Mouse (Mus musculus) R1 (cell line): ENCODE measurements around the gene Ankrd63.

Source experiments
- DNase-seq: peaks from one replicate; pipeline ENCODE4 v3.0.0-alpha.2; 2018; ENCODE audit warnings: low read depth, low spot score

Ankrd63 gene

DNA sequence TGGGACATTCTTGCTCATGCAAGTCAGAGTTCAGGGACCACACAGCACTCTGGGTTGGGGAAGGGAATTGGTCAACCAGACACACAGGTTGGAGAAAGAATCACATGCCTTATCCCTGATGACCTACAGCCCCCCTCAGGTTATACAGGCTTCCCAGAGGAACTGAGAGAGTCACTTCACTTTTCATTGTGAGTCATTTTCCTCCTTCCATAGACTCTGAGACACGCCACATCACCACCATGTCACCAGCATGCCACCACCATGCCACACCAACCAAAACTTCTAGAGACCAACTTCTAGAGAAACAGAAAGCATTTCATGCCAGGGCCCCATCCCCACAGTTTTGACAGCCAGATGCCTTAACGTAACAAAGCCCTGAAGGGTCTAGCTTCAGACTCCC, 23.1 kb upstream of the Ankrd63 start:
- no peak for DNase-seq

DNA sequence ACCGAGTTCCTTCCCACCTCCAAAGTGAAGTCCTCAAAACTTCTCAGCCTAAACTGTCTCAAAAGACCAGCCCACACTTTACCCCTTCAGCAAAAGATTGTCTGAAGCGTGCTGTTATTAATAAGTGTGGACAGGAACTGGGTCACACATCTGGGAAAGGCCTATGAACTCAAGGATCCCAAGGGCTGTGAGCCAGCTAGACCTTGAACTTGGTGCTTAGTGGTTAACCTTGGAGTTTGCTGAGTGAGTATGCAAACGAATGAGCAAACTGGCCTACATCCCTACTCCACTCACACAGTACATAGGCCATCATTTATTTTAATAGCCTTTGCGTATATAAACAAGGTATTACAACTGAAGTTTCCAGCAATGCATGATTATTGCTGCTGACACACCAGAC, 21.7 kb upstream of the Ankrd63 start:
- DNase-seq: no peak

DNA sequence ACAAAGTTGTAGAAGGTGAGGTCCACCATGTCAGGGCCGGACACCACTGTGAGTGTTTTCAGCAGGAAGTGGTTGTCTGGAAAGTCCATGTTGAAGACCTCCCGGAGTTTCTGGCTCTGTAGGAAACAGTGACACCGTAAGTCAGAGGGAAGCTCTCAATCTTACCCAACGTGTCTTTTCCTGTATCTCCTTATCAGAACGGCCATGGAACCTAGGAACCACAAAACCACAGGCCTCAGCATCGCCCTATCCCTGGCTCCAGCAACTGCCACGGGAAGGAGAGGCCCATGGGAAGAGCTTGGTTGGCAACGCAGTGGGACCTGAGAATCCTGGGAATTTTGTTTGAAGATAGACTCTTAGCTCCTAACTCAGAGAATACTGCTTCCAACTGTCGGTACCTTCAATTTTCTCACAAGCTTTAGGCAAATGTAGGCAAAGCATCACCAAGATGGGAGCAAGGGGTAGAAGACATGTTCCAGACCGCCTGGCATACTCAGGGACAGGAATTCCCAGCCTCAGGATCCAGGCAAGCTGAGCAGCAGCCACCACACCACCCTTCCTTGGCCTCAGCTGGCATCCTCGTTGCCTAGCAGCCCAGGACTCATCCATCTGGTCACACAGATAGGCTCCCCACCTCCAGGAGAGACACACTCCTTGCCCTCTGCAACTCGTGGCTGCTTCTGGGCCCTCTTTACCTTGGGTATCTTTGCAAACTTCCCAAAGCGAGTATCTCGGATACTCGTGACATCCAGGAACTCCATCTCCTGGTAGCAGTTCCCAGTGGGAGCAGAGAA, 20.1 kb upstream of the Ankrd63 start:
- DNase-seq: no peak

DNA sequence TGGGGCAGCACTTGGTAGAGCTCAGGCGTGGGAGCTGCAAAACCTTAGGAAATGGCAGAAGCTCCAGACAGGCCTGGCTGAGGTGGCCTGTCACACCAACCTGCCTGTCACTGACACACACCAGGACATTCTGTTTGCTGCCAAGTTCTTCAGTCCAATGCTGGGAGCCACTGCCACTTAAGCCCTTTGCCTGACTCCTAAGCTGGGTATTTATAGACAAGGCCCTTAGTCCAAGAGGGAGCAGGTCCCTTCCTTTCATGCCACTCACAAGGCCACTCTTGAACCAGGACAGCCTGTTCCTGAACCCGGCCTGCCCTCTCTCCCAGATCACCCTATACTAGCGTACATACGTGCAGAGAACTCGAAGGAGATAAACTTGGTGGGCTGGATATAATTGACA, 12.9 kb upstream of the Ankrd63 start:
- no peak for DNase-seq

DNA sequence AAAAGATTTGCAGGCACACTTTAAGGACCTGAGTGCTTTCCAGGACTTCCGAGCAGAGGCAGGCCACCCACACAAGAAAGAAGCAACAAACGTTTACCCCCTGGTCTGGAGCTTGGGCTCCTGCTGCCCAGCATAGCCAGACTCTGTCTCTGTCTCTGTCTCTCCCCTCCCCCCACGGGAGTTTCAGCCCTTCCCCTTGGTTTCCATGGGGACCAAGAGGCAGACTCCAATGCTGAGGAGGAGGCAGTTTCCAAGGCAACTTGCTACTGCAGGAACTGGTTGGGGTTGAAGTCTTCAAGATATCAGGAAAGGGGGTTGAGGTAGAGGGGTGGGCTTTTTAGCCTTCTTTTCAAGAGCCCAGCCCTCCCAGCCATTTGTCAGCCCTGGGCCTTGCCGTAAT, 10.5 kb upstream of the Ankrd63 start:
- DNase-seq: peak; percentile 56

DNA sequence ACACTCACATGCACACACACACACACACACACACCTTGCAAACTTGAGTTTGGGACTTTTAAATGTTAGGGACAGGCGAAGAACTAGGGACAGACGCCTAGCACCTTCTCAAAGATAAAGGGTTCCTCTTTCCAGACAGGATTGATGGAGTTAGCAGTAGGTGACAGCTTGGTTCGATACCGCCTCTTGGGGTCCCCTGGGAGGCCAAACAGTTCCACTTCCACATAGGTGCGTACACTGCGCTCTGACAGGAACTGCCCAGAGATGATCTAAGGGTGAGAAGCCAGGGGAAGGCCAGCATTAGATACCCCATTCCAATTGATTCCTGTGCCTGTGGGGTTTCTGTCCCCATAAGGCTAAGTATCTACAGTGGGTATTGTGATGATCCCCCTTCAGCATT, 9.9 kb upstream of the Ankrd63 start:
- no peak for DNase-seq

DNA sequence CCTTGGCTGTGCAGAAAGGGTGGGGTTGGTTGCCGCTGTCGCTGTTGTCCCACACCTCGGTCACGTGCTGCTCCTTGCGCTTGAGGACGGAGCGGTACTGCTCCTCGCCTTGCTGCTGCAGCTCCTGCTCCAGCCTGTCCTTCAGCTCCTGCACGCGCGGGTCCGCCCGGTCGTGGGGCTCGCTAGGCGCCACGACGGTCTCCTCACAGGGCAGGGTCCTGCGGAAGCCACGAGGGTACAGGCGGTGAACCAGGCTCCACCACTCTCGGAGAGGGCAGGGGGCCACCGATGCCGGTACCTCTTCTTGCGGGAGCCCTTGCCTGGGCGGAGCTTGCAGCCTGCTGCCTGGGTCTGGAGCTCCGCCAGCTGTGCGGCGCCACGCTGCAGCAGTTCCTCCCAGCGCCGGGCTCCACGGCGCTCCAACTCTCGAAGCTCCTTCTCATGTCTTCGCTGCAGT, 7.3 kb upstream of the Ankrd63 start:
- DNase-seq: peak; percentile 44

DNA sequence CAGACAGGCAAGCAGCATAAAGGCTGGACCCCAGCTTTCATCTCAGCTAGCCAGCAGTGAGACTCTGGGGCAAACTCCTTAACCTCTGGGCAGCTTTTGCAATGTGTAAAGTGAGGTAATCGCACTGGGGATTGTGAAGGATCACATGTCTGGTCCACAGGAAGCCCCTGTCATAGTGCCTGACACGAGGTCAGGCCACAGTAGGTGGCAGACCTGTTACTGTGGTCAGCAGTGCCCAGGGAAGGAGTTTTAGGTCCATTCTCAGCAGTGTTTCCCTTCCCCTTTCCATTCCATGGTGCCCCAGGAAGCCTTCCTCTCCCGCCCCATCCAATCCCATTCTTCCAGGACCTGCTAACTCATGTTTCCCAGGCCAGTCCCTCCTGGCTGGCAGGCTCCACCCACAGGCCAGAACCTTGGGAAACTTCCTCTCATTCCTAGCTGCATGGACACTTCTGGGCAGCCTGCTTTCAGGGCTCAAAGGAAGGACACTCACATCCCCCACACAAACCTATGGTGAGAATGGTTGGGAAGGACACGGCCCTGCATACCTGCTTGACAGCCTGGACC, 6.0 kb upstream of the Ankrd63 start:
- no peak for DNase-seq

DNA sequence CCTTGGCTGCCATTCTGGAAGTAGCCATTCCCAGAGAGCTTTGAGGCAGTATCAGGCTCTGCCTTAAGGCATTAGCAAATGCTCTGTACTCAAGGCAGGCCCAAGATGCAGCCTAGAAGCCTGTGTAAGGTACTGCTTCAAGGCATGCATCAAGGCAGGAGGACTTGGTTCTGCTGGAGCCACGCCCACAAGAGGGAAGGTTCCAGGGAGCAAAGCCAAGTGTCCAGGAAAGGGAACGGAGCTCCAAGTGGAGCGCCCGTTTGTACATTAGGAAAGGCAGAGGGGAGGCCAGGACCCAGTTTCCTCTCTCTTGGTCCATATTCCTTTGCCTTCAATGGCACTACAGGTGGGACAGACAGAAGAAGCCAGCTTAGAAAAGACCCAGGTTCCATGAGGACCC, 4.7 kb upstream of the Ankrd63 start:
- DNase-seq: no peak

DNA sequence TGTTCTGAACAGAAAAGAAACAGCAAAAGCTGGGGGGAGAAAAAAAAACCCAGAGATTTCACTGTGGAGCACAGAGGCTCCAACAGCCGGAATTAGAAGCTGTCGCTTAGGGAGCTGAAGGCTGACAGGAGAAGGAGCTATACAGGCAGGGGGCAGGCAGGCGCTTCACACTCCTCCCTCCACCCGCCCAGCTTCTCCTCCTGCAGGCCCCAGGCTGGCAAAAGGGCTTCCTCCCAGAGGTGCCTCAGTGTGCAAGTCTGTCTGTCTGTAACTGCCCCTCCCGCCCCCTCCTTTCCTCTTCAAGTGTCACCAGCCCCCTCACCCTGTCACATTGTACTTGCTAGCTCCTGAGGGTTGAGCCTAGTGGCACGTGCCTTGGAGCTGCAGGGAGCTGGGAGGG, 2.7 kb upstream of the Ankrd63 start:
- DNase-seq: no peak

DNA sequence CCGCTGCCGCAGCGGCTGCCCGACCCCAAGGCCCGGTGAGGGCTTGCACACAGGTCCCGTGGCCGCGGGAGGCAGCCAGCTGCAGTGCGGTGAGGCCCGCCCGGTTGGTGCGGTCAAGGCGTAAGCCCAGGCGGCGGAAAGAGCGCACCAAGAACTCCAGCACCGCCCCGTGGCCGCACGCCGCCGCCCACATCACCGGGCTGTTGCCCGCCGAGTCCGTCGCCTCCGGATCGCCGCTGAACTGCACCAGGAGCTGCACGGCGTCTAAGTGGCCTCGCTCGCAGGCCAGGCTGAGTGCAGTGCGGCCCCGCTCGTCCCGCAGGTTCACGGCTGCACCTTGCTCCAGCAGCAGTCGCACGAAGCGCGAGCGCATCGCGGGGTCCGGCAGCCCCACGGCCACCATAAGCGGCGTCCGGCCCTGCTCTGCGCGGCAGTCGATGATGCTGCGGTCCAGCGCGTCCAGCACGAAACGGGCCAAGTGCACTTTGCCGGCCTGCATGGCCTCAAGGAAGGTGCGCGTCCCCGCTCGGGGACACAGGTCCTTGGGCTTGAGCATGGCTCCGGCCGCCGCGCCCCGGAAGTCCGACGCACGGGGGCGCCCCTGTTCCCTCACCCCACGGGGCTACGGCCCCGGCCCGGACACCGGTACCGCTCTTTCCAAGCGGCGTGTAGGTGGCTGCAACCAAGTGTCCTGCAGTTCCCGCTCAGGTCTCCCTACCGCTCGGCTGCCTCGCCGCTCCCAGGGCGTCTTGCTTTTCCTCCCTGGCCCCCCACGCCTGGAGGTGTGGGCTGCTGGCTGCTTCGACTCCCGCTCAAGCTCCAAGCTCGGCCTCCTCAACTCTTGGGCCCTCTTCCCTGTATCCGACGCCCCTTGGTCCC, 641 bp downstream of the Ankrd63 start:
- DNase-seq: peak; percentile 62

DNA sequence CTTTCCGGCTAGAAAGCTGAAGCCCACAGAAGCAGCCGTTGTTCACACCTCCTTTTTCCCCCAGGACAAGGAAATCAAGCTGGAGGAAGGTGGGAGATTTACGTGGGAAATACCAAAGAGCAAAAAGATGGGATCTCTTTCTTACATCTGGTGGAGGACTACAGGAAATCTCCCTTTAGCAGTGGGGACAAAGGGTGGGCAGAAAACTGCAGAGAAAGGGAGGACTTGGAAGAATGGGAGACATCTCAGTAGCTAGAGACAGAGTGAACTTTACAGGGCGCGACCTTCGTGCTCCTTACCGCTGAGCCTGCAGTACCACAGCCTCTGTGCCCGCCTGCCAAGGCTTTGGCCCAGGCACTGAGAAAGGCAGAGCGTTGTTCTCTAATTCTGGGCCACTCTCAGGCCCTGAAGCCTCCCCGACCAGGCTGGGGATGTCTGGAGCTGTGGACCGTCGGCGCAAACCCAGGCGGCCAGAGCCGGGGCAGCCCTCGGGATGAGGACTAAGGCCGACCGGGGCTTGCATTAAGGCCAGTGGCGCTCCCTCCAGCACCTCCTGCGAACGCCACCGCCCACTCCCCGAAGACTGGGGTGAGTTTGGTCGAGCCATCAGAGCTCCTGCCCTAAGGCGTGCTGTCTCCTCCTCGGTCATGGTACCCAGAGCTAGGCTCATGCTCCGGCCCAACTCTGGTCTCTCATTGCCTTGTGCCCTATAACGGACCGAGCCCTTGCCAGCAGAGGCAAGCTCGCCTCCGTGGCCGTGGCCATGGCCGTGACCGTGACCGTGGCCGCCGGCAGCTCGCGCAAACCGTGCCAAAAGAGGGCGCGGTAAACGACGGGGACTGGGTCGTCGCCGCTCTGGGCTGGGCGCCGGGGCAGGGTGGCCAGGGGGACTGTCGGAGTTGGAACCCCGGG, 1.5 kb downstream of the Ankrd63 start:
- DNase-seq: peak; percentile 60

DNA sequence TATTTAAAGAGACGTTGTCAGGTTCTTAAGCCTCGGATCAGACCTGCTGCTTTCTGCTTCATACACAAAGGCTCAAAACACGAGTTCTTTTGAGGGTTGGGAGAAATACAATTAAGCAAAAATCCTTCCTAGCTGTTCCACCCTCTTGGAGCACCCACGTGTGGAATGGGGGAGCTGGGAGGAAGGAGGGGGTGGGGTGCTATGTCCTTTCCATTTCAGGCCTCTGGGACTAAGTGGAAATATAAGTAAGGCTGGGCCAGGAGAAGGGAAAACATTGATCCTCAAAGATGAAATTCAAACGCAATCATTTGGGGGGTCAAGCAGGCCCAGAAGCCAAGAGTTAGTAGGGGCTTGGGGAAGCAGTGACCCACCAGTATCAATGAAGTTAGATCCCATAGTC, 2.6 kb downstream of the Ankrd63 start:
- DNase-seq: no peak

DNA sequence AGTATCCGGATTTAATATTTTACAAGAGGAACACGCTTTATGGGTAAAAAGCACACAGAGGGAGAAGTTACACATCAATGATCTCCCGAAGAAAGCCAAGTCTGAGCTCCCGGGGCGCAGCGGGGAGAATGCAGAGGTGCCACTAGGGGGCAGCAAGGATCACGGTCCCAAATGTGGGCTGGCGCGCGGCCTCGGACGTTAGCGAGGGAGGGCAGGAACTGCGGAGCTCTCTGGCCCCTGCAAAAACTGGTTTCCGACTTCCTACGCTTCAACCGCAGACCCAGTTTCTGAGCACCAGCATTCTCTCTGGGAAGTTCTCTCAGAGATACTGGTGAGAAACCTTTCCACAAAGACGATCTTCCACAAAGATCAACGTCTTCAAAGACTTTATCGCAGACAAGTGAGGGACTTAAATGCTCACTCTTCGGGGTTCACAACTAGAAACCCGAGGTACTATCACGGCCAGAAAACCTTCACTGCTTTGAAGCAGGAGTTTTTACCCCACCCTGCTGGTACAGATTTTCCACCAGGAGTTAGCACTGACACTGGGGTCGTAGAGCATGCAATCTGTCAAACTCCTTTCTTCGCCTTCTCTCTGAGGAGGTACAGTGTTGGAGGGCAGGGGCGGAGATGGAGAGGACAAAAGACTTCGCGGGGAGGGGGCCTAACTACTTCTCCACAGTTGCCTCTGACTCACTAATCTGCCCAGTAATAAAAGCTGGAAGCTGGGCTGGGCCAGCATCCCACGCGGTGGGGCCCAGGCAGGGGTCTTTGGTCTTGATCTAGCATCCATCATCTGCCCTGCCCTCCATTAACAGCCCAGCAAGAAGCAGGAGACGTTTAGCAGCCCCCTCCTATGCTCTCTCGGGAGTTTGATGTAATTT, 3.3 kb downstream of the Ankrd63 start:
- DNase-seq: peak; percentile 79

DNA sequence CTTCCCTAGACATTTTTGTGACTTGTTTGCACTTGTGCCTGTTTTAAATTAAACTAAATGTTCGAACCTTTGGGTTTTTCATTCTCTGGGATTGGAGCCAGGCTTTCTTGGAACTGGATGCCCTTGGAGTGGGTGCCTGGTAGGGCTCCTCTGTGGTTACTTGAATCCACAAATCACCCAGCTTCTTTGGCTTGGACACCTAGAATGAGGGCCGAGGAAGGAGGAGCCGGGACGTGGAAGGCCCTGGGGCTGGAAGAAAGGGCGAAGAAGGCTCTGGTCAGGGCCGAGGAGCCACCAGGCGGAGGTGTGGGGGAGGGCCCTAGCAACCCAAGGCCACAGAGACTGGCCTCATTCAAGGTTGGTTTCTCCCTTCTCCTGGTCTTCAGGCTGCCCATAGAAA, 5.8 kb downstream of the Ankrd63 start:
- DNase-seq: no peak

DNA sequence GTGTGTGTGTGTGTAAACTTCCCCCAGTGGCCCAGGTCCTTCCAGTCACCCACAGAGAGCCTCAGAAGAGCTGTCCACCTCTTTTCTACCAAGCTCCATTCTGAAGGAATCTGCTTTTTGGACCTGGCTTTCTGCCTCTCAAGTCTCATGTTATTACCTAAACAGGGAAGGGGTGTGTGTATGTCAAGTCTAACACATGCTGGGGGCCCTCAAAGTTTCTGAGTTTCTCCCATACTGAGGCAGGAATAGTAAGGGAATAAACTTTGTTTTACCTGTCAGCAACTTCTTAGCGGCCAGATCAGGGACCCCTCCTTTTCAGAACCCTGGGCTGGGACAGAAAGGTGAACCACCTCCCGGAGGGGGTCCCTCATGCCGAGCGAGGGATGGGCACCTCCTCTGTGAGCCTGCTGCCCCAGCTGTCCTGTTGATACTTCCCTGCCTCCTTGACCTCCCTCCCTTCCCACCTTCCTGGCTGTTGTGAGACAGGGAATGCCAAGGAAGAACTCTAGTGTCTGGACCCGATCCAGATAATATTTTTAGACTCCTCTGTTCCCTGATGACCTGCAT, 6.4 kb downstream of the Ankrd63 start:
- DNase-seq: no peak

DNA sequence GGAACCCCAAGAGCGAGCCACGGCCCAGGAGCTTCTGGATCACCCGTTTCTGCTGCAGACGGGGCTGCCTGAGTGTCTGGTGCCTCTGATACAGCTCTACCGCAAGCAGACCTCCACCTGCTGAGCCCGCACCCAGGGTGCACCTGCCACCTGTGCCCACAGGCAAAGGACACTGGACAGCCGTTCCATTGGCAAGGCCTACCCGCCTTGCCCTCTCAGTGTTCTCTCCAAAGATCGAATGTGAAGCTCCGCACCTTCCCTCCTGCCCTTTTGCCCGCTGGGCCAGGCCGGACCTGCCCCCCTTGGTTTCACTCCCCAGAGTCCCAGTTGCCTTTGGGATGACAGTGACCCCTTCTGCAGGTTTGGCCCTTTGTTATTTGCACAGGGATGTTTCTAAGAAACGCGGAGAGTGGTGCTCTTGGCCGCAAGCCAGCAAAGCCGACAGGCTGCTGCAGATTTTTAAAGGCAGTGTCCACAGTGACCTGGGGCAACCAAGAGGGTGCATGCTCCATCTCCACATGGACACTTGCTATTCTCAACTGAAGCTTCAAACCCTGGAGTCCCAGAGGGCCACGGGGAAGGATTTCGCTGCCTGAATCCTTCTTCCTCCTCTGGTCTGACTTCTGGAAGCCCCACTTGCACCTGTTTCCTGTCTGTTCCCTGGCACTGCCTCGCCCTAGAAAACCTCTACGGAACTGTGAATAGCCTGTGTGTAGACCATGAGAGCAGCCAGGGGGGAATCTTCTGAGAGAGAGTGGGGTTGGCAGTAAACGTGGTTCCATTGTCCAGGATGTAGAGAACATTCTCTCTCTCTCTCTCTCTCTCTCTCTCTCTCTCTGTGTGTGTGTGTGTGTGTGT, 7.1 kb downstream of the Ankrd63 start:
- no peak for DNase-seq

DNA sequence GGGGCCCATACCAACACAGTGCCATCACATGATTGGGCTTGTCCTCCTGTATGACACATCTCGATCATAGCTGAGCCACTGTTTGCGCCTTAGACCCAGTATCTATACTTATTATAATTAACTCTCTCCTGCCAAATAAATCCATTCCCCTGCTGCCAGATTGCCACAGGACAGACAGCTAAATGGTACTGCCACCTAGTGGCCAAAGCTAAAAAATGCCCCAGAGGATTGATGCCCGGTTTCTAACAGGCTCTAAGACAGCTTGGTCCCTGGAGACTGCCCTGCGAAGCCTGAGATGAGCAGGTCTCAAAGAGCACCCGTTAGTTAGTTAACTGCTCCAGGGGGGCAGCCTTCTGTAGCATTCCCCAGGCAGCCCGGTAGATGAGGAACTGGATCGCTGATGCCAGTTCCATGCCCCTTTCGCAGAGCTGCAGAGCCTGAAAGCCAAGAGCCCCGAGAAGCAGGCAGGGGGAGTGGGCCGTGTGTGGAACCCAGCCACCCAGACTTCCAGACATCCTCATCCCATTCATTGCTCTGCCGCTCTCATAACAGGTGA, 8.0 kb downstream of the Ankrd63 start:
- peak; percentile 85 for DNase-seq
